ENCODE assay signal across 7 mouse cellular contexts in genomic region chr17:83267202-83268128, GRCm38 (mm10). TPM values are rescaled to one million over a fixed set of nuclear protein-coding genes. Genes with fewer than 3 reads are reported as not detected.
DNase-seq lines count a peak whose midpoint lies in the region.

No protein-coding gene starts in this region.

- H3K79me2 ChIP-seq in macrophage (ENCODE audit: inconsistent target), result no peaks in the 10 kb centered on the region

- 19% methylated on average over 23 of the region's 23 CpGs for WGBS in macrophage (ENCODE audit: missing documents)

- DNase-seq in T-cell, adult 2 months (ENCODE audit: low spot score), result peak; percentile 89
- DNase-seq in cerebellum, postnatal 10 days, result peak; percentile 80 to 81
- peak; percentile 50 to 66 for DNase-seq in frontal cortex, postnatal 25 days (ENCODE audit: low spot score in 2 of 2)
- peak; percentile 95 for DNase-seq in induced T-regulatory cell, adult 2 months (ENCODE audit: low read depth)
- peak; percentile 56 to 90 for DNase-seq in left cerebral cortex, adult 8-10 months (ENCODE audit: low spot score in 2 of 2)
- DNase-seq in right cerebral cortex, postnatal 14 days, result peak; percentile 64

- peak overlapping the region; percentile 20; the same call in 1 of the 2 replicates for H3K4me3 ChIP-seq in macrophage (ENCODE audit: inconsistent target)

- peak overlapping the region; percentile 65 for H3K27ac ChIP-seq in macrophage

- no peaks in the 10 kb centered on the region for H3K36me3 ChIP-seq in macrophage (ENCODE audit: inconsistent target)

RNA-seq across cellular contexts. Expression of gene Pkdcc, which starts 52.4 kb away (rescaled TPM):
- total RNA-seq in left cerebral cortex, adult 8-10 months (2022), result 10 to 100 TPM; 13.1 to 16.5 (median 14.4) TPM
- total RNA-seq in macrophage (2018; cell fraction: chromatin; rRNA removed), result 10 to 100 TPM in 10 of 26 experiments, 1 to 10 TPM in 16; 1.9 to 21.1 (median 6.4) TPM
- total RNA-seq in macrophage (2018; cell fraction: cytosol; rRNA removed), result 1 to 10 TPM; 1.2 to 9.1 (median 3.8) TPM
- total RNA-seq in macrophage (2018; cell fraction: nucleus; rRNA removed), result 10 to 100 TPM in 9 of 26 experiments, 1 to 10 TPM in 17; 2.1 to 17.7 (median 7.1) TPM
- polyA plus RNA-seq in macrophage (2018), result 4.2 to 8.3 TPM (median 4.4 TPM) in 3 replicates

Comparison
In these comparisons a context has a peak if more than half of its experiments do, and no peak if none do; other contexts are left out.
1. Peak in every context shown above with its lines: DNase-seq, H3K4me3 ChIP-seq and H3K27ac ChIP-seq.